Mouse (Mus musculus) ES-E14 (cell line): ENCODE measurements around the gene Mapkapk3. TPM values are rescaled to one million over a fixed set of nuclear protein-coding genes. Genes with fewer than 3 reads are reported as not detected.

Experiments used
- DNase-seq: peaks from one replicate; pipeline ENCODE4 v3.0.0-alpha.2; 2013; ENCODE audit warnings: low read depth, low spot score
- H3K27ac ChIP-seq: 2 replicates; pipeline ENCODE4 v1.5.1; 2012; ENCODE audit warnings: low read depth, mild to moderate bottlenecking, low read length, moderate library complexity, mixed read lengths; ENCODE audit not compliant: poor library complexity, insufficient read depth, severe bottlenecking
- H3K36me3 ChIP-seq: 2 replicates; pipeline ENCODE4 v1.6.1; 2012; ENCODE audit warnings: mild to moderate bottlenecking, low read length, moderate library complexity, mixed read lengths; ENCODE audit not compliant: control insufficient read depth, poor library complexity, insufficient read depth, severe bottlenecking
- H3K4me1 ChIP-seq, 2 experiments: fragments of 150-350 bp in 1 of 2; sonication (generic) in 1 of 2; 2 replicates each; pipeline ENCODE4 v1.6.1; 2012; ENCODE audit warnings: low read length in 2 of 2, mild to moderate bottlenecking in 1 of 2, mixed read lengths in 1 of 2; ENCODE audit not compliant: control insufficient read depth in 2 of 2, insufficient read depth in 2 of 2, poor library complexity in 1 of 2
- H3K4me3 ChIP-seq, 2 experiments: fragments of 150-350 bp in 1 of 2; sonication (generic) in 1 of 2; 2 replicates each; pipeline ENCODE4 v1.5.1; 2012; ENCODE audit warnings: low read length in 2 of 2, low read depth in 1 of 2, mild to moderate bottlenecking in 1 of 2, mixed read lengths in 1 of 2; ENCODE audit not compliant: insufficient read depth in 1 of 2, poor library complexity in 1 of 2, severe bottlenecking in 1 of 2
- H3K9ac ChIP-seq: 2 replicates; pipeline ENCODE4 v1.6.1; 2012; ENCODE audit warnings: low read depth, mild to moderate bottlenecking, low read length, mixed read lengths; ENCODE audit not compliant: poor library complexity, insufficient read depth, severe bottlenecking
- H3K9me3 ChIP-seq: fragments of 150-350 bp; sonication (generic); 2 replicates; pipeline ENCODE4 v1.6.1; 2012; ENCODE audit warnings: low read depth, mild to moderate bottlenecking, low read length; ENCODE audit not compliant: control insufficient read depth, insufficient read depth
- CHD2 ChIP-seq: IDR thresholded peaks from 2 replicates; pipeline ENCODE4 v1.6.1; 2014; ENCODE audit warnings: mild to moderate bottlenecking, low read depth, low read length, inconsistent platforms
- HCFC1 ChIP-seq: IDR thresholded peaks from 2 replicates; pipeline ENCODE4 v1.6.1; 2012; ENCODE audit warnings: low read length, inconsistent platforms, borderline replicate concordance; ENCODE audit not compliant: insufficient read depth
- MAFK ChIP-seq: IDR thresholded peaks from 2 replicates; pipeline ENCODE4 v1.6.1; 2014; ENCODE audit warnings: mild to moderate bottlenecking, low read depth, low read length, inconsistent platforms; ENCODE audit not compliant: insufficient read depth
- ZC3H11A ChIP-seq: IDR thresholded peaks from 2 replicates; pipeline ENCODE4 v1.6.1; 2012; ENCODE audit warnings: low read depth, mild to moderate bottlenecking, inconsistent platforms, low read length, borderline replicate concordance
- ZNF384 ChIP-seq: IDR thresholded peaks from 2 replicates; pipeline ENCODE4 v1.6.1; 2012; ENCODE audit warnings: low read depth, low read length, inconsistent platforms
- in situ Hi-C, 2 experiments: fragments of 600-800 bp; cut with MboI; formaldehyde crosslinking; loops; one replicate each; pipeline ENCODE4 v1.15.1; 2025; ENCODE audit warnings: low sequenced_read_pairs in 2 of 2, inconsistent platforms in 1 of 2; ENCODE audit not compliant: unreplicated experiment in 2 of 2
- total RNA-seq: library from RNA; depleted of rRNA; stranded (reverse); fragments of 300-350 nt; gene quantifications from 2 replicates; pipeline ENCODE4 v1.2.3, GENCODE M21; 2012

Mapkapk3 gene
- total RNA-seq, 1 experiment: 25.7 TPM

GRCm38 (mm10) chr9:107297059-107297458 is 7.4 kb upstream of the Mapkapk3 start:
- H3K9ac ChIP-seq: peak overlapping the region; percentile 46; the same call in 1 of the 2 replicates
- H3K9me3 ChIP-seq: no peaks in the 10 kb centered on the region
- no peak overlapping the region for H3K27ac ChIP-seq
- peaks cover 0 to 19% of the 10 kb centered on the region in 2 experiments; a peak in 2 of 4 replicates for H3K4me1 ChIP-seq
- in situ Hi-C loops: loop anchor here in 1 of 2 experiments (10.0 kb wide), 1 partner anchor 392 kb away; no protein-coding TSS in a partner anchor
- TF ChIP-seq MAFK (no peak), HCFC1 (no peak), CHD2 (no peak), ZC3H11A (no peak), ZNF384 (no peak)
- H3K4me3 ChIP-seq: peak overlapping the region; percentile 51 to 78
- no peak for DNase-seq
- peaks cover 7% of the 10 kb centered on the region; the same call in 1 of the 2 replicates for H3K36me3 ChIP-seq

- no peak overlapping the region; the same call in 1 of the 2 replicates for H3K27ac ChIP-seq
- H3K4me1 ChIP-seq: peaks cover 0 to 15% of the 10 kb centered on the region in 2 experiments; a peak in 2 of 4 replicates
- H3K9ac ChIP-seq: peak overlapping the region; percentile 46
- peaks cover 7% of the 10 kb centered on the region; the same call in 1 of the 2 replicates for H3K36me3 ChIP-seq
- DNase-seq: peak; percentile 94
- H3K9me3 ChIP-seq: no peaks in the 10 kb centered on the region
- TF ChIP-seq ZNF384 (no peak), CHD2 (peak; percentile 89)
- in situ Hi-C loops: loop anchor here in 1 of 2 experiments (10.0 kb wide), 1 partner anchor 392 kb away; no protein-coding TSS in a partner anchor
- H3K4me3 ChIP-seq: peak overlapping the region; percentile 51 to 78
These were observed 6.9 kb upstream of the Mapkapk3 start for GRCm38 (mm10) chr9:107296501-107296965.

- H3K27ac ChIP-seq: no peak overlapping the region
- in situ Hi-C loops: loop anchor here in 1 of 2 experiments (10.0 kb wide), 1 partner anchor 391 kb away; no protein-coding TSS in a partner anchor
These were observed 6.4 kb upstream of the Mapkapk3 start for GRCm38 (mm10) chr9:107296041-107296440.

GRCm38 (mm10) chr9:107296016-107296040 is 6.2 kb upstream of the Mapkapk3 start, which contains the start of gene Cish:
Gene Cish, plus strand, starts transcription at chr9:107296026.
- peaks cover 0 to 12% of the 10 kb centered on the region in 2 experiments; a peak in 2 of 4 replicates for H3K4me1 ChIP-seq
- no peak within 1 kb of the TSS; the same call in 1 of the 2 replicates for H3K27ac ChIP-seq
- peak within 1 kb of the TSS; percentile 51 to 78 for H3K4me3 ChIP-seq
- H3K36me3 ChIP-seq: peaks cover 5% of the 10 kb centered on the region; the same call in 1 of the 2 replicates
- no peak for DNase-seq
- no peaks in the 10 kb centered on the region for H3K9me3 ChIP-seq
- in situ Hi-C loops: loop anchor here in 1 of 2 experiments (10.0 kb wide), 1 partner anchor 391 kb away; no protein-coding TSS in a partner anchor
- peak within 1 kb of the TSS; percentile 46 for H3K9ac ChIP-seq
- TF ChIP-seq ZC3H11A (no peak), HCFC1 (no peak), CHD2 (no peak), ZNF384 (no peak), MAFK (no peak)

More at GRCm38 (mm10) chr9:107296041-107296440, 6.4 kb upstream of the Mapkapk3 start:
- H3K36me3 ChIP-seq: peaks cover 7% of the 10 kb centered on the region; the same call in 1 of the 2 replicates
- H3K9ac ChIP-seq: no peak overlapping the region; the same call in 1 of the 2 replicates
- H3K4me3 ChIP-seq: peak overlapping the region; percentile 30 to 55; a peak in 2 of 4 replicates
- TF ChIP-seq ZNF384 (no peak), MAFK (no peak), CHD2 (no peak), ZC3H11A (no peak), HCFC1 (no peak)
- no peak for DNase-seq
- H3K9me3 ChIP-seq: no peaks in the 10 kb centered on the region
- peaks cover 0 to 12% of the 10 kb centered on the region in 2 experiments; a peak in 2 of 4 replicates for H3K4me1 ChIP-seq

- in situ Hi-C loops: loop anchor here in 1 of 2 experiments (10.0 kb wide), 1 partner anchor 391 kb away; no protein-coding TSS in a partner anchor
- no peak overlapping the region for H3K9ac ChIP-seq
- H3K36me3 ChIP-seq: peaks cover 3% of the 10 kb centered on the region; the same call in 1 of the 2 replicates
- no peaks in the 10 kb centered on the region for H3K9me3 ChIP-seq
- no peak for DNase-seq
- peaks cover 0 to 12% of the 10 kb centered on the region in 2 experiments; a peak in 2 of 4 replicates for H3K4me1 ChIP-seq
- H3K27ac ChIP-seq: no peak overlapping the region
- no peak overlapping the region for H3K4me3 ChIP-seq
- TF ChIP-seq HCFC1: no peak
- no peak for TF ChIP-seq ZC3H11A
- no peak for TF ChIP-seq ZNF384
- TF ChIP-seq MAFK: no peak
- no peak for TF ChIP-seq CHD2
These were observed 5.9 kb upstream of the Mapkapk3 start for GRCm38 (mm10) chr9:107295616-107296015.
